ENCODE assay signal across 8 mouse cellular contexts in genomic region chr14:54669381-54669780, GRCm38 (mm10). TPM values are rescaled to one million over a fixed set of nuclear protein-coding genes. Genes with fewer than 3 reads are reported as not detected.
DNase-seq lines count a peak whose midpoint lies in the region; ATAC-seq and TF ChIP-seq lines count a peak whose summit lies in the region.
"Had no signal": no experiment of that assay in that cellular context is flagged by ENCODE, and none has a peak within 500 bp of the region (broad histone marks: within the 10 kb centered on the region; RNA-seq: fewer than 3 reads in every experiment).

No protein-coding gene starts in this region.

- H3K4me1 ChIP-seq in E14TG2a.4 (replicated peaks; ENCODE audit: low read depth, low read length), result peaks cover 5% of the 10 kb centered on the region
- H3K4me1 ChIP-seq in lung, embryonic 14.5 days (ENCODE audit: insufficient read depth), result no peaks in the 10 kb centered on the region

- peaks cover 73% of the 10 kb centered on the region for H3K36me3 ChIP-seq in E14TG2a.4 (ENCODE audit: insufficient read depth, low read length)
- peaks cover 86% of the 10 kb centered on the region for H3K36me3 ChIP-seq in lung, embryonic 14.5 days (ENCODE audit: insufficient read depth)

- TF ChIP-seq CTCF in layer of hippocampus, adult 2 months (conservative IDR thresholded peaks at IDR 0.05), result peak; percentile 86
- peak; percentile 70 for TF ChIP-seq CTCF in E14TG2a.4 (conservative IDR thresholded peaks at IDR 0.05; ENCODE audit: low read length)
- peak; percentile 84 for TF ChIP-seq CTCF in gastrocnemius, adult 2 months (IDR thresholded peaks at IDR 0.05)
- TF ChIP-seq CTCF in lung, embryonic 14.5 days (IDR thresholded peaks at IDR 0.05; ENCODE audit: low read depth), result peak; percentile 67

- H3K9ac ChIP-seq in lung, embryonic 14.5 days, result no peak overlapping the region

- WGBS in lung, embryonic 14.5 days, result 76% methylated on average over 4 of the region's 4 CpGs

- no peak overlapping the region for H3K4me2 ChIP-seq in lung, embryonic 14.5 days

- H3K27me3 ChIP-seq in E14TG2a.4 (ENCODE audit: insufficient read depth, low read length), result no peaks in the 10 kb centered on the region
- H3K27me3 ChIP-seq in lung, embryonic 14.5 days (ENCODE audit: insufficient read depth, low read length), result no peaks in the 10 kb centered on the region

- intact Hi-C loops in gastrocnemius, adult 2 months (cut with DNase I), result loop anchor here (2.0 kb wide), 1 partner anchor 19 kb away; no protein-coding TSS in a partner anchor

- no peak overlapping the region for H3K4me3 ChIP-seq in layer of hippocampus, adult 2 months
- no peak overlapping the region for H3K4me3 ChIP-seq in E14TG2a.4 (replicated peaks; ENCODE audit: low read length)
- H3K4me3 ChIP-seq in gastrocnemius, adult 2 months, result no peak overlapping the region
- no peak overlapping the region for H3K4me3 ChIP-seq in lung, embryonic 14.5 days (ENCODE audit: low read depth, low read length)

- no peak for ATAC-seq in lung, embryonic 14.5 days (ENCODE audit: insufficient read depth)

- no peaks in the 10 kb centered on the region for H3K9me3 ChIP-seq in E14TG2a.4 (ENCODE audit: low read length)
- no peaks in the 10 kb centered on the region for H3K9me3 ChIP-seq in lung, embryonic 14.5 days (ENCODE audit: low read depth, low read length)

- peak in 1 of 2 experiments; percentile 59 for DNase-seq in layer of hippocampus, adult 2 months (ENCODE audit: low spot score in 2 of 2)
- no peak for DNase-seq in layer of hippocampus, adult 9-10 months (ENCODE audit: low spot score)
- peak; percentile 54 for DNase-seq in T-cell, adult 2 months (ENCODE audit: low spot score)
- DNase-seq in gastrocnemius, adult 2 months, result peak; percentile 70
- DNase-seq in lung, embryonic 14.5 days, result peak; percentile 73
- peak; percentile 70 for DNase-seq in thymus, postnatal 14 days

- H3K27ac ChIP-seq in layer of hippocampus, adult 2 months, result no peak overlapping the region
- H3K27ac ChIP-seq in gastrocnemius, adult 2 months, result no peak overlapping the region
- no peak overlapping the region for H3K27ac ChIP-seq in lung, embryonic 14.5 days (ENCODE audit: low read depth)

RNA-seq across cellular contexts. Expression of gene 1700123O20Rik, which starts 16.6 kb away (rescaled TPM):
- 10 to 100 TPM; 20.8 to 22.1 TPM for total RNA-seq in layer of hippocampus, adult 2 months (2021)
- 10 to 100 TPM in 1 of 2 experiments, 1 to 10 TPM in 1; 7.0 to 11.0 TPM for total RNA-seq in gastrocnemius, adult 2 months (2021)
- polyA plus RNA-seq in lung, embryonic 14.5 days (2014; fragmentation: Nextera tagmentation; extraction: Ambion mirVana), result 77.4 and 83.2 TPM in 2 replicates

RNA-seq across cellular contexts. Expression of gene Acin1, which starts 17.4 kb away (rescaled TPM):
- total RNA-seq in layer of hippocampus, adult 2 months (2021), result 100 to 1,000 TPM; 223 to 242 TPM
- 10 to 100 TPM; 75.5 to 81.7 TPM for total RNA-seq in gastrocnemius, adult 2 months (2021)
- 120 and 122 TPM in 2 replicates for polyA plus RNA-seq in lung, embryonic 14.5 days (2014; fragmentation: Nextera tagmentation; extraction: Ambion mirVana)

RNA-seq across cellular contexts. Expression of gene Cdh24, which starts 28.2 kb away (rescaled TPM):
- total RNA-seq in layer of hippocampus, adult 2 months (2021), result 10 to 100 TPM; 22.5 to 27.5 TPM
- under 1 TPM; 0.46 to 0.53 TPM for total RNA-seq in gastrocnemius, adult 2 months (2021)
- polyA plus RNA-seq in lung, embryonic 14.5 days (2014; fragmentation: Nextera tagmentation; extraction: Ambion mirVana), result 5.2 and 5.4 TPM in 2 replicates

RNA-seq across cellular contexts. Expression of gene Gm17606, which starts 28.6 kb away (rescaled TPM):
- total RNA-seq in layer of hippocampus, adult 2 months (2021), result not detected
- not detected for total RNA-seq in gastrocnemius, adult 2 months (2021)
- not detected in 2 replicates for polyA plus RNA-seq in lung, embryonic 14.5 days (2014; fragmentation: Nextera tagmentation; extraction: Ambion mirVana)
- total RNA-seq: gastrocnemius, postnatal 4 days had no signal

RNA-seq across cellular contexts. Expression of gene Gm29776, which starts 29.3 kb away (rescaled TPM):
- not detected for total RNA-seq in layer of hippocampus, adult 2 months (2021)
- total RNA-seq in gastrocnemius, adult 2 months (2021), result not detected
- 0.12 and 0.15 TPM in 2 replicates for polyA plus RNA-seq in lung, embryonic 14.5 days (2014; fragmentation: Nextera tagmentation; extraction: Ambion mirVana)

Comparison
In these comparisons a context has a peak if more than half of its experiments do, and no peak if none do; other contexts are left out.
1. RNA of gene Cdh24, which starts 28.2 kb away (total RNA-seq): 22.5 to 27.5 TPM in layer of hippocampus, adult 2 months; 0.46 to 0.53 TPM in gastrocnemius, adult 2 months; every median in the first group is over 10 times any median in the second.
2. Peak in every context shown above with its lines, with median percentiles within 50 percentile points of each other: CTCF ChIP-seq.